Comparison of ENCODE assay signal across 18 mouse cellular contexts in the genomic region with DNA sequence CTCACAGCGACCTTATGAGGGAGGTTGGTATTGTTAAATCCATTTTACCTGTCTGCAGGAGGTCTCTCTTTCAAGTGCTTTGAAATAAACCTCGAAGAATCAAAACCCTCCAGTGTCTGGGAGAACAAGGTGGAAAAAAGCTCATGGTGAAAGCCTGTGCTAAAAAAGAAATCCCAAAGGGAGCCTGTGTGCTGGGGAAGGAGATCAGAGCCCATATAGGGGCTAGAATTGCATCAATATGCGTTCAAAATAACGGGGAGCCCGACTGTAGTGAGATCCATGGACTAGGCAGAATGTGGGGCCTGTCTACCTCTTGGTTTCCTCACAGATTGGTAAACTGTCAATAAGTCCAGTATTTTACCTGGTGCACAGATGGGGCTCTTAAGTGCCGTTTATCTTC.
"Had no signal": no experiment of that assay in that cellular context is flagged by ENCODE, and none has a peak within 500 bp of the region (broad histone marks: within the 10 kb centered on the region; RNA-seq: fewer than 3 reads in every experiment).

No protein-coding gene starts in this region.

- H3K4me2 ChIP-seq: liver, embryonic 12.5 days; lung, embryonic 14.5 days; neural tube, embryonic 13.5 days; neural tube, embryonic 15.5 days had no signal

- H3K27ac ChIP-seq: liver, embryonic 12.5 days; liver, embryonic 14.5 days; macrophage; neural tube, embryonic 13.5 days; neural tube, embryonic 15.5 days had no signal

- H3K27me3 ChIP-seq: liver, embryonic 12.5 days; megakaryocyte, embryonic 14.5 days; neural tube, embryonic 13.5 days; neural tube, embryonic 15.5 days had no signal

- H3K9me3 ChIP-seq: liver, embryonic 12.5 days; megakaryocyte, embryonic 14.5 days; neural tube, embryonic 13.5 days; neural tube, embryonic 15.5 days had no signal

- H3K4me3 ChIP-seq: liver, embryonic 12.5 days; megakaryocyte, embryonic 14.5 days; myocyte; neural tube, embryonic 13.5 days; neural tube, embryonic 15.5 days had no signal

- H3K9ac ChIP-seq: liver, embryonic 12.5 days; liver, embryonic 14.5 days; lung, embryonic 14.5 days; neural tube, embryonic 13.5 days; neural tube, embryonic 15.5 days had no signal

- H3K4me1 ChIP-seq: liver, embryonic 12.5 days; megakaryocyte, embryonic 14.5 days; neural tube, embryonic 13.5 days; neural tube, embryonic 15.5 days had no signal

- ATAC-seq: liver, embryonic 12.5 days had no signal

- H3K36me3 ChIP-seq: liver, embryonic 12.5 days; neural tube, embryonic 13.5 days; neural tube, embryonic 15.5 days had no signal

- DNase-seq: lung, adult 18-20 months; lung, embryonic 14.5 days; lung, postnatal 14 days; lung, postnatal 36 days; retina, postnatal 1 day; right cerebral cortex, postnatal 25 days; right cerebral cortex, postnatal 4 days; spleen, adult 18-20 months; thymus, adult 18-20 months; thymus, postnatal 14 days; thymus, postnatal 36 days had no signal
